Mouse (Mus musculus): ENCODE measurements around the gene Stim1. TPM values are rescaled to one million over a fixed set of nuclear protein-coding genes. Genes with fewer than 3 reads are reported as not detected.
"Not testable (repeated sequence)": the region's sequence is repeated elsewhere in the genome, so short reads cannot be mapped to it uniquely, and the experiment has no call there.

The Stim1 gene
- polyA plus RNA-seq, 1 experiment: 37.0 TPM

GRCm38 (mm10) chr7:102259716-102260479 is 7.7 kb upstream of the Stim1 start:
- H3ac ChIP-seq (ENCODE audit: control insufficient read depth, insufficient read length): no peak overlapping the region
- H3K4me2 ChIP-seq (ENCODE audit: low read depth): no peak overlapping the region
- no peaks in the 10 kb centered on the region for H3K27me3 ChIP-seq (ENCODE audit: control insufficient read depth, insufficient read depth, insufficient read length)
- H3K36me3 ChIP-seq (ENCODE audit: control insufficient read depth, insufficient read depth): no peaks in the 10 kb centered on the region
- no peaks in the 10 kb centered on the region for H3K79me2 ChIP-seq (ENCODE audit: control insufficient read depth, insufficient read depth)
- TF ChIP-seq POLR2AphosphoS2 (IDR thresholded peaks at IDR 0.05; ENCODE audit: insufficient read length, low read depth): no peak
- TF ChIP-seq SRF (IDR thresholded peaks at IDR 0.05; ENCODE audit: control insufficient read depth, insufficient read length, low read depth): no peak
- TF ChIP-seq MYOD1 (IDR thresholded peaks at IDR 0.05; ENCODE audit: control insufficient read depth in 1 of 3, insufficient read length in 2 of 3, low read depth in 2 of 3): no peak
- no peak for TF ChIP-seq E2F4 (IDR thresholded peaks at IDR 0.05; ENCODE audit: insufficient read depth)
- no peak overlapping the region for H3K4me3 ChIP-seq

- Histone ChIP-seq H3K36me3 (ENCODE audit: control insufficient read depth, insufficient read depth) (no peaks in the 10 kb centered on the region), H3ac (ENCODE audit: control insufficient read depth, insufficient read length) (no peak overlapping the region), H3K79me2 (ENCODE audit: control insufficient read depth, insufficient read depth) (no peaks in the 10 kb centered on the region), H3K27me3 (ENCODE audit: control insufficient read depth, insufficient read depth, insufficient read length) (no peaks in the 10 kb centered on the region), H3K4me3 (no peak overlapping the region), H3K4me2 (ENCODE audit: low read depth) (no peak overlapping the region)
- no peak for TF ChIP-seq USF1 (IDR thresholded peaks at IDR 0.05; ENCODE audit: low read depth)
Measured at GRCm38 (mm10) chr7:102260518-102260917, 7.1 kb upstream of the Stim1 start.

- TF ChIP-seq REST (IDR thresholded peaks at IDR 0.05; ENCODE audit: insufficient read depth, insufficient read length): no peak
- no peak for TF ChIP-seq E2F4 (IDR thresholded peaks at IDR 0.05; ENCODE audit: insufficient read depth)
- TF ChIP-seq TCF12 (IDR thresholded peaks at IDR 0.05; ENCODE audit: insufficient read depth, poor library complexity, severe bottlenecking): no peak
- TF ChIP-seq SRF (IDR thresholded peaks at IDR 0.05; ENCODE audit: control insufficient read depth, insufficient read length, low read depth): no peak
- no peak for TF ChIP-seq POLR2A (IDR thresholded peaks at IDR 0.05; ENCODE audit: insufficient read length, low read depth)
- no peak for TF ChIP-seq MYOD1 (IDR thresholded peaks at IDR 0.05; ENCODE audit: control insufficient read depth in 1 of 3, insufficient read length in 2 of 3, low read depth in 2 of 3)
- TF ChIP-seq POLR2AphosphoS2 (IDR thresholded peaks at IDR 0.05; ENCODE audit: insufficient read length, low read depth): no peak
- TF ChIP-seq CEBPB (IDR thresholded peaks at IDR 0.05; ENCODE audit: insufficient read depth, poor library complexity, severe bottlenecking): no peak
- no peak for TF ChIP-seq TCF3 (IDR thresholded peaks at IDR 0.05; ENCODE audit: insufficient read length, low read depth)
- no peak for TF ChIP-seq MAX (IDR thresholded peaks at IDR 0.05; ENCODE audit: low read depth)
- no peak for TF ChIP-seq MYOG (IDR thresholded peaks at IDR 0.05; ENCODE audit: control insufficient read depth in 1 of 3, insufficient read depth in 1 of 3, insufficient read length in 2 of 3, low read depth in 2 of 3)
- TF ChIP-seq USF1 (IDR thresholded peaks at IDR 0.05; ENCODE audit: low read depth): no peak
- Histone ChIP-seq H3K36me3 (ENCODE audit: control insufficient read depth, insufficient read depth) (no peaks in the 10 kb centered on the region), H3K79me2 (ENCODE audit: control insufficient read depth, insufficient read depth) (no peaks in the 10 kb centered on the region), H3ac (ENCODE audit: control insufficient read depth, insufficient read length) (no peak overlapping the region), H3K27me3 (ENCODE audit: control insufficient read depth, insufficient read depth, insufficient read length) (no peaks in the 10 kb centered on the region), H3K4me3 (no peak overlapping the region), H3K4me2 (ENCODE audit: low read depth) (no peak overlapping the region)
Measured at GRCm38 (mm10) chr7:102263020-102263419, 4.6 kb upstream of the Stim1 start.

GRCm38 (mm10) chr7:102266021-102266400 is 1.6 kb upstream of the Stim1 start:
- peak overlapping the region; percentile 34 for H3K4me3 ChIP-seq
- H3K36me3 ChIP-seq (ENCODE audit: control insufficient read depth, insufficient read depth): not testable (repeated sequence)

DNA sequence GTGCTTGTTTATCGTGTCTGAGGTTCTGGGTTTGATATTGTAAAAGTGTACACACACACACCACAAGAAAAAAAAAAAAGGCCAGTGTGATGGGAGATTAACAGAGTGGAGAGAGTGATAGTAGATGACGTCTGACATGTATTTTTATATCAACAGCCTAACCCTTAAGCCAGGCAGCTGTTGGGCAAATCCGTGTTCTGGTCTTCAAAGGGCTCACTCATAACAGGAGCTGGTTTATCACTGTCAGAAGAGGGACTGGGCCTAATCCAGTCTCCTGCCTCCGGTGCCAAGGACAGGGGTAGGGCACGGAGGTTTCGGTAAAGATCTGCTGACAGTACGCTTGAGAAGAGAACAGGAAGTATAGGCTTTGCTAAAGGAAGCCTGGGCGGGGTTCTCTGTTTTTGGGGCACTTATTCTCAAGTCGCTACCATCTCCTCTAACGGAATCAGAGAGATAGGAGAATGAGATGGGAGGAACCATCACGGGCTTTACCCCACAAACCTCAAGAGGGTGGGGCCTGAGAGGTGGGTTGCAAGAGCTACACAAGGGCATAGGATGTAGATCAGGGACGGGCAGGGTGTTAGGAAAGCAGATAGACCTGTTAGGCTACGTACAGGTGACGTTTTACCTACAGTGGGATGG is 1.1 kb upstream of the Stim1 start:
- peaks cover 4% of the 10 kb centered on the region for H3K79me2 ChIP-seq (ENCODE audit: control insufficient read depth, insufficient read depth)
- TF ChIP-seq MYOG (IDR thresholded peaks at IDR 0.05; ENCODE audit: control insufficient read depth in 1 of 3, insufficient read depth in 1 of 3, insufficient read length in 2 of 3, low read depth in 2 of 3) (peak in 1 of 3 experiments; percentile 81), MYOD1 (IDR thresholded peaks at IDR 0.05; ENCODE audit: control insufficient read depth in 1 of 3, insufficient read length in 2 of 3, low read depth in 2 of 3) (peak in 2 of 3 experiments; percentile 12 to 17), REST (IDR thresholded peaks at IDR 0.05; ENCODE audit: insufficient read depth, insufficient read length) (no peak), TCF12 (IDR thresholded peaks at IDR 0.05; ENCODE audit: insufficient read depth, poor library complexity, severe bottlenecking) (no peak), CEBPB (IDR thresholded peaks at IDR 0.05; ENCODE audit: insufficient read depth, poor library complexity, severe bottlenecking) (no peak), SRF (IDR thresholded peaks at IDR 0.05; ENCODE audit: control insufficient read depth, insufficient read length, low read depth) (no peak), E2F4 (IDR thresholded peaks at IDR 0.05; ENCODE audit: insufficient read depth) (no peak)
- no peaks in the 10 kb centered on the region for H3K36me3 ChIP-seq (ENCODE audit: control insufficient read depth, insufficient read depth)
- H3K4me3 ChIP-seq: peak overlapping the region; percentile 34
- peak overlapping the region; percentile 68 for H3K4me2 ChIP-seq (ENCODE audit: low read depth)
- no peak overlapping the region for H3ac ChIP-seq (ENCODE audit: control insufficient read depth, insufficient read length)
- no peaks in the 10 kb centered on the region for H3K27me3 ChIP-seq (ENCODE audit: control insufficient read depth, insufficient read depth, insufficient read length)

More at GRCm38 (mm10) chr7:102266021-102266400, 1.6 kb upstream of the Stim1 start:
- peak overlapping the region; percentile 68 for H3K4me2 ChIP-seq (ENCODE audit: low read depth)
- H3K79me2 ChIP-seq (ENCODE audit: control insufficient read depth, insufficient read depth); H3ac ChIP-seq (ENCODE audit: control insufficient read depth, insufficient read length); H3K27me3 ChIP-seq (ENCODE audit: control insufficient read depth, insufficient read depth, insufficient read length): not testable (repeated sequence)

Data from myocyte (in vitro differentiated cells).